Mouse (Mus musculus) cerebellum, adult 9-10 months (tissue): ENCODE results near the gene Pemt.
"Not testable (repeated sequence)": the region's sequence is repeated elsewhere in the genome, so short reads cannot be mapped to it uniquely, and the experiment has no call there.

ENCODE experiments used
- DNase-seq: peaks from one replicate; pipeline ENCODE4 v3.0.0; 2022

Gene Pemt

DNA sequence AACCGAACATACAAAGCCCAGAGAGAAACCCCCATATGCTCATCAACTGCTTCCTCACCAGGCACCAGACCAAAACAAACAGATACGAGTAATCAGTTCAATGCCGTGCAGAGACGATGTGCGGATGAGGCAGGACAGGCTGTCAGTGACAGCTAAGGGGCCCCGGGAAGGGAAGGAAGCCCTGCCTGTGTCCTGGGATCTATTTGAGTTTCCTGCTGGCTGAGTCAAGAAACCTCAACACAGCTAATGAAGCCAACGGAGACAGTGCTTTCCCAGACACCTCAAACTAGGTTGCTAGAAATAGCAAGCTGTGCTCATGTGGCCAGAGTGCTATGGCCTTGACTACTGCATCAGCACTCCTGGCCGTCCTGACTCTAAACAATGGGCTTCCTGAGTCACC is 54.9 kb downstream of the Pemt start:
- DNase-seq: no peak

GRCm38 (mm10) chr11:59989406-59989805 is 56.9 kb downstream of the Pemt start:
- DNase-seq: no peak

- DNase-seq: no peak
Measured at GRCm38 (mm10) chr11:59977831-59978230, 68.5 kb downstream of the Pemt start.

GRCm38 (mm10) chr11:59975241-59975640 is 71.0 kb downstream of the Pemt start:
- no peak for DNase-seq

DNA sequence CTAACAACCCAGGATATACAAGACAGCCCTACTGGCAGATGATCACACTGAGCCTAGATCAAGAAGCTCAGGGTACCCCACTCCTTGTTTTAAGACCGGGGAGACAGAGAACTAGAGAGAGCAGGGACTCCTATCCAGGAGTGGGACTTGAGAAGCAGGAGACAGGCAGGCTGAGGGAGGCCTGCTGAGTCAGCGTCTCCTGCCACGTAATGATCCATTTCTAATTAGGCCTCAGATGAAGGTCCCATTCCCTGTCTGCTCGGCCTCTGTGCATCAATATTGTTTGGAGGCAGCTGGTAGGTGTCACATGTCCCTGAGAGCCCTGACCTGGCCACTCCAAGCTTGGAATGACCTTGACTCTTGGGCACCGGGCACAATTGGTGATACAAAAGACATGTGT is 72.9 kb downstream of the Pemt start:
- DNase-seq: no peak

DNA sequence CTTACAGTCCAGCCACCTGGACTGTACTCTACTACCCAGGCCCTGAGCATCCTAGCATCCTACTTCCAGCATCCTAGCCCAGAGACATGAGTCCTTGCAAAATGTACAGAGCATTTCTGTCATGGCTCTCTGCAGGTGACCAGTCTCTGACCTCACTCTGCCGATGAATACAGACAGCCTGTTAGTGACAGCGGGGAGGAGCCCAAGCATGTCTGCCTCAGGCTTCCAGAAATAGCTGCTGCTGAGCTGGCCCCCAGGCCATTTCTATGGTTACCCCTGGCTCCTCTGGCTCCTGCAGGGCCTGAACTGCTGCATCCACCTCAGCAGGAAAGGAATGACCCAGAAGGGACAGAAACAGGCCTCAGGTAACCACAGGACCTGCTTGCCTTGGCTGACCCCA is 74.6 kb downstream of the Pemt start:
- DNase-seq: no peak

DNA sequence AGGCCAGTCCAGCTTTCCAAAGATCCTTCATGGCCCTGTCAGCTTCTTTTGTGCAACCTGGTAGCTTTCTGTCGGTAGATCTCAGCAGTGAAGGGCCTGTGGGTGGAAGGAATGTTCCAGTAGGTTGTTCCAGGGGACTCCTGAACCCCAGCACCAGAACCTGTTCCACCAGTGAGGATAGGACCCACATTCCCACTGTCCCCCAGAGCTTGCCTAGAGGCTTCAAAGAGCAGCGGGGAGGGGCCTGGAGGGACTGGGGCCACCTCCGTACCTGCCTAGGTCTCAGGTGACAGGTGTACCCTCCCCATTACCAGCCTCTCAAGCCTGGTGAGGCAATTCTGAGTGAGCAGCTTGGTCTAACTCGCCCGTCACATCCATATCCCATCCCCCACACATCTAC is 75.5 kb downstream of the Pemt start:
- DNase-seq: no peak

GRCm38 (mm10) chr11:59967765-59968164 is 78.5 kb downstream of the Pemt start:
- DNase-seq: no peak

DNA sequence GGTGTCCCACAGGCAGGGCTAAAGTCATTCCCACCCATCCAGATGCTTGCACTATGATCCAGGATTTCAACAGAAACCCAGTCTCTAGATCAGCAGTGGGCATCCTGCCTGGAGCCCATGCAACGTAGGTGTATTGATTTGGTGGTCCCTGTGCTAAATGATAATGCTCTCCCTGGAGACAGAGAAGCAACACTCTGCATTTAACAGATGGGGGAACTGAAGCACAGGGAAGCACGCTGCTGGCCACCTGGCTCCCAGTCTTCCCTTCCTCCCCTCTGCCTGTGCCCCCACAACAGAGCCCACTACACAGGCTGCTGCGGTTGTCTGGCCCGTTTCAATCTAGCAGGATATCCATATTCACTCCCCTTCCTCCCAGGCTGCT is 80.2 kb downstream of the Pemt start:
- DNase-seq: no peak

DNA sequence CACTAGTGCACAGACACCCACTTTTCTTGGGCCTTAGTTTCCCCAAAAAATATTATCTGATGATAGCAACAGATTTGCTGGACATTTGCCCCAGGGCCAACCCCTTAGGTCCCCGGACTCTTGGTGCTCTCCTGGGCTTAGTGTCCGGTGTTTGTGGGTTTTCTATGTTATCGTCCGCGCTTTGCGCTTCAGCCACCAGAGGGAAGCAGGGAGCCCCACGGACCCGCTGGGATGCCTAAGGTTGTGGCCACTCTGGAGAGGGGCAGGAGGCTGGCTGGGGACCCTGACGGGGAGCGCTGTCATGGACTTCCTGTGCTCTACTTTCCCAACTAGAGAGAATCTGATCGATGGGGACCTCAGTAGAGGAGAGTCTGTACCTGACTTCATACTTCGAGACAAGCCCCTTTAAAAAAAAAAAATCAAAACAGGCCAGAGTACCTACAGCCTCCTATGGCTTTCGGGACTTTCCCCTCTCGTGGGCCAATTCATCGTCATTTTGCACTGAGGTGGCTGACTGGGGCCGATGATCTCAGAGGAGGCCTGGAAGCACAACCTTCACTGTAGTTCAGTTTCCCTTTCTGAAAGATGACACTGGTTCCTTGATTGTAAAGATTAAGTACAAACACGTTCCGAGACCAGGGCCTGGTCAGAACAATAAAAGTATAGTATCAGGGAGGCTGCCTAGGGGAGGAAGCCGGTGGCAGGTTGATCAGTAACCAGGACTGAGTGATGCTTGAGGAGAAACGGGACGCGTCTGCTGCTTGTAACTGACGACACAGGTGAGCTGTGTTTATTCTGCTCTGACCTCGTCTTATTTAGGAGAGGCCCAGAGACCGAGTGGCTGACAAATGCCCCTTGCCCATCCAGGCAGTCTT is 80.8 kb downstream of the Pemt start:
- peak; percentile 89 for DNase-seq

DNA sequence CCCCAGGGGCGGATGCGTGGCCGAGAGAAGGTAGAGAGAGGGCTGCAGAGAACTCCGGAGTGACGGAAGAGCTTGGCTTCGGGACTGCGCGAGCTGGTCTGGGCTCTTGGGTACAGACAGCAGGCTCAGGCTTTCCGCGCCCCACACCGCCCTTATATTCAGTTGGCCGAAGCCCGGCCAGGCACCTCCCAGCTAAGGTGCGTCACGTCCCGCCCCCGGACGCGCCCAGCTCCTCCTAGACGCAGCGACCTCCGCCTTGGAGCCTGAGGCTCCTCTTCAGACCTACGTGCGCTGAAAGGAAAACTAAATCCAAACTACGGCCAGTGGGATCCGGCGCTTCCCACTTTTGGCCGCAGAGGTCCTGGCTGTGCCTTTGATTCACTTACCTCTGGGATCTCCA is 81.5 kb downstream of the Pemt start, which contains the start of gene Rasd1:
Rasd1 (minus strand) TSS at position 127 of the 400 bp plus-strand sequence.
- DNase-seq: peak; percentile 86

- peak; percentile 38 for DNase-seq
Measured at GRCm38 (mm10) chr11:59964163-59964758, 82.0 kb downstream of the Pemt start.

DNA sequence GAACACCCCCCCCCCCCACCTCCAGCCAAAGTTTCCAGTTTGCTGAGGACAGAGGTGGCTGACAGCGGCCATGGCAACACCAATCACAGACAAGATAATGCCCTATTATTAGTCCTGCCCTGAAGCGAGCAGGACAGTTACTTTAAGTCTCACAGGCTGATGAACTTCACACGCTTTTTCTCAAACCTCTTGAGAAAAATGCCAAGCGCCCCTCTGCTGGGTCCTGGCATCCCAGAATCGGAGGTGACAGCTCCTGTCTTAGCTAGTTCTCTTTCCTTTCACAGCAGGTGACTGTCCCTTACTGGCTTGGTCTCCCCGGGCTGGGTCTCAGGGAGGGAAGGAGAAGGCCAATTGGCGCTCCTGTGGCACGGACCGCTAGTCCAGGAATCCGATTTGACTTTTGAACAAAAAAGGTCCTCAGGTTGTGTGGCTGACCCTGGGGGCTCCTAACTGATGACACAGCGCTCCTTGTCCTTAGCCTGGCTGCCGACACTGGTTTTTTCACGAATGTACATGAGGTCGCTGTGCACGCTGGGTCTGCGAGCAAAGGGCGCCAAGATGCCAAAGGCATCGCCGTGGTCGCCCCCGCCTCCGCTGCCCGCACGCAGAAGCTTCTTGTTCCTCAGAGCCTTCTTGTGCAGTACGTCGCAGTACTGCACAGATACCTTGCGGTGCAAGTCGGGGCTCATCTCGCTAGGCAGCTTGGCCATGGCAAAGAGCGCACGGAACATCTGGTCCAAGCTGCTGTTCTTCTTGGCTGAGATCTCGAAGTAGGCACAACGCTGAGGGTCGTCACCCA is 82.7 kb downstream of the Pemt start:
- DNase-seq: no peak

- no peak for DNase-seq
Measured at GRCm38 (mm10) chr11:59962590-59962989, 83.7 kb downstream of the Pemt start.

GRCm38 (mm10) chr11:59961338-59961875 is 84.9 kb downstream of the Pemt start:
- no peak for DNase-seq

GRCm38 (mm10) chr11:59960476-59961337 is 85.6 kb downstream of the Pemt start:
- no peak for DNase-seq

GRCm38 (mm10) chr11:59959453-59959852 is 86.8 kb downstream of the Pemt start:
- DNase-seq: no peak

GRCm38 (mm10) chr11:59956749-59957148 is 89.5 kb downstream of the Pemt start:
- DNase-seq: no peak

GRCm38 (mm10) chr11:59952892-59953291 is 93.4 kb downstream of the Pemt start:
- DNase-seq: no peak

- DNase-seq: no peak
Measured at GRCm38 (mm10) chr11:59948401-59948767, 97.9 kb downstream of the Pemt start.

GRCm38 (mm10) chr11:59947752-59948400 is 98.4 kb downstream of the Pemt start, which contains the start of gene Med9:
TSS of gene Med9 (plus strand) at chr11:59948206.
- DNase-seq: peak; percentile 89

GRCm38 (mm10) chr11:59944855-59945254 is 101.4 kb downstream of the Pemt start:
- DNase-seq: not testable (repeated sequence)
